Mouse (Mus musculus) stomach, postnatal 0 days (tissue): ENCODE results near the gene Kcna2. TPM values are rescaled to one million over a fixed set of nuclear protein-coding genes. Genes with fewer than 3 reads are reported as not detected.

ENCODE experiments used
- ATAC-seq: fragments of 200-750 bp; cut with Nextera tagmentation; 2 replicates; pipeline ENCODE4 v1.8.0; 2017; ENCODE audit not compliant: low FRiP score, low TSS enrichment
- DNase-seq: peaks from one replicate; pipeline ENCODE4 v3.0.0-alpha.2; 2016; ENCODE audit warnings: low spot score
- H3K27ac ChIP-seq: fragments of 300-500 bp; sonication (generic); replicated peaks from 2 replicates; pipeline ENCODE4 v1.5.1; 2014; ENCODE audit warnings: mild to moderate bottlenecking, control low read depth
- H3K27me3 ChIP-seq: fragments of 300-500 bp; sonication (generic); 2 replicates; pipeline ENCODE4 v1.6.1; 2014; ENCODE audit warnings: low read length; ENCODE audit not compliant: control insufficient read depth, insufficient read depth
- H3K36me3 ChIP-seq: fragments of 300-500 bp; sonication (generic); 2 replicates; pipeline ENCODE4 v1.6.1; 2014; ENCODE audit warnings: low read length, mixed read lengths; ENCODE audit not compliant: control insufficient read depth, insufficient read depth
- H3K4me1 ChIP-seq: fragments of 300-500 bp; sonication (generic); replicated peaks from 2 replicates; pipeline ENCODE4 v1.6.1; 2014; ENCODE audit warnings: antibody characterized with exemption; ENCODE audit not compliant: control insufficient read depth, insufficient read depth
- H3K4me2 ChIP-seq: fragments of 300-500 bp; sonication (generic); replicated peaks from 2 replicates; pipeline ENCODE4 v1.6.1; 2014; ENCODE audit warnings: low read depth, mild to moderate bottlenecking, control low read depth, moderate library complexity
- H3K4me3 ChIP-seq: fragments of 300-500 bp; sonication (generic); 2 replicates; pipeline ENCODE4 v1.5.1; 2014; ENCODE audit warnings: low read depth, low read length, control low read depth
- H3K9ac ChIP-seq: fragments of 300-500 bp; sonication (generic); 2 replicates; pipeline ENCODE4 v1.6.1; 2014; ENCODE audit warnings: mild to moderate bottlenecking, low read length, control low read depth, mixed read lengths
- H3K9me3 ChIP-seq: fragments of 300-500 bp; sonication (generic); 2 replicates; pipeline ENCODE4 v1.6.1; 2016; ENCODE audit warnings: low read length; ENCODE audit not compliant: control insufficient read depth
- CTCF ChIP-seq: IDR thresholded peaks from 2 replicates; pipeline ENCODE4 v1.5.1; 2016; ENCODE audit warnings: antibody characterized with exemption, low read depth, mild to moderate bottlenecking, moderate library complexity
- EP300 ChIP-seq: optimal IDR thresholded peaks from 2 replicates; pipeline ENCODE3; 2016; ENCODE audit warnings: antibody characterized with exemption
- WGBS: fragments of 180-500 bp; shearing (Covaris S2); extraction: QIAGEN DNeasy Blood & Tissue Kit; methylation state at CpG from one replicate; pipeline ENCODE4 v1.1.7; 2014; 5-methylcytosine and 5-hydroxymethylcytosine counted together
- polyA plus RNA-seq: library from polyadenylated mRNA; unstranded; fragments of >200 nt; fragmentation: Nextera tagmentation; extraction: Ambion mirVana; gene quantifications from 2 replicates; pipeline ENCODE4 v1.2.1, GENCODE M21; 2015

Gene Kcna2
- polyA plus RNA-seq, 1 experiment from 2014 or later = 0.13 TPM

GRCm38 (mm10) chr3:107084586-107084985 lies 16.4 kb upstream of the Kcna2 start:
- H3K9me3 ChIP-seq = no peaks in the 10 kb centered on the region
- H3K9ac ChIP-seq = no peak overlapping the region
- no peak overlapping the region for H3K4me2 ChIP-seq
- ATAC-seq = no peak
- H3K4me1 ChIP-seq = no peaks in the 10 kb centered on the region
- TF ChIP-seq EP300 (no peak), CTCF (no peak)
- no peaks in the 10 kb centered on the region for H3K36me3 ChIP-seq
- WGBS = 58% methylated on average over 3 of the region's 3 CpGs
- DNase-seq = no peak
- no peak overlapping the region for H3K4me3 ChIP-seq
- H3K27ac ChIP-seq = no peak overlapping the region
- H3K27me3 ChIP-seq = no peaks in the 10 kb centered on the region

- DNase-seq (no peak), ATAC-seq (no peak)
- Histone ChIP-seq H3K4me1 (no peaks in the 10 kb centered on the region), H3K36me3 (no peaks in the 10 kb centered on the region), H3K27me3 (no peaks in the 10 kb centered on the region), H3K4me3 (no peak overlapping the region), H3K9me3 (no peaks in the 10 kb centered on the region), H3K4me2 (no peak overlapping the region), H3K9ac (no peak overlapping the region), H3K27ac (no peak overlapping the region)
- no peak for TF ChIP-seq EP300
- TF ChIP-seq CTCF = no peak
- WGBS = 85% methylated on average over 4 of the region's 4 CpGs
Observed at GRCm38 (mm10) chr3:107087410-107087809, 13.5 kb upstream of the Kcna2 start.

GRCm38 (mm10) chr3:107088820-107089219 lies 12.1 kb upstream of the Kcna2 start:
- Histone ChIP-seq H3K27ac (no peak overlapping the region), H3K4me1 (no peaks in the 10 kb centered on the region), H3K27me3 (no peaks in the 10 kb centered on the region), H3K9ac (no peak overlapping the region), H3K4me2 (no peak overlapping the region), H3K4me3 (no peak overlapping the region), H3K9me3 (no peaks in the 10 kb centered on the region), H3K36me3 (no peaks in the 10 kb centered on the region)
- DNase-seq (no peak), ATAC-seq (no peak)
- TF ChIP-seq EP300 (no peak), CTCF (no peak)
- 80% methylated on average over 3 of the region's 3 CpGs for WGBS

GRCm38 (mm10) chr3:107089475-107089874 lies 11.5 kb upstream of the Kcna2 start:
- H3K4me3 ChIP-seq = no peak overlapping the region
- H3K4me2 ChIP-seq = no peak overlapping the region
- H3K9ac ChIP-seq = no peak overlapping the region
- ATAC-seq (no peak), DNase-seq (no peak)
- no peaks in the 10 kb centered on the region for H3K9me3 ChIP-seq
- WGBS = 70% methylated on average over 3 of the region's 3 CpGs
- H3K27ac ChIP-seq = no peak overlapping the region
- no peaks in the 10 kb centered on the region for H3K4me1 ChIP-seq
- H3K36me3 ChIP-seq = no peaks in the 10 kb centered on the region
- TF ChIP-seq CTCF (no peak), EP300 (no peak)
- no peaks in the 10 kb centered on the region for H3K27me3 ChIP-seq

GRCm38 (mm10) chr3:107090001-107090400 lies 10.9 kb upstream of the Kcna2 start:
- H3K27me3 ChIP-seq = no peaks in the 10 kb centered on the region
- no peaks in the 10 kb centered on the region for H3K4me1 ChIP-seq
- no peaks in the 10 kb centered on the region for H3K36me3 ChIP-seq
- H3K4me3 ChIP-seq = no peak overlapping the region
- TF ChIP-seq CTCF (no peak), EP300 (no peak)
- WGBS = 65% methylated on average over 7 of the region's 7 CpGs
- H3K9ac ChIP-seq = no peak overlapping the region
- H3K9me3 ChIP-seq = no peaks in the 10 kb centered on the region
- no peak overlapping the region for H3K27ac ChIP-seq
- ATAC-seq (no peak), DNase-seq (no peak)
- no peak overlapping the region for H3K4me2 ChIP-seq

GRCm38 (mm10) chr3:107090403-107091150 lies 10.4 kb upstream of the Kcna2 start:
- DNase-seq (no peak), ATAC-seq (no peak)
- no peak for TF ChIP-seq EP300
- no peak for TF ChIP-seq CTCF
- Histone ChIP-seq H3K27me3 (no peaks in the 10 kb centered on the region), H3K4me2 (no peak overlapping the region), H3K4me3 (no peak overlapping the region), H3K4me1 (no peaks in the 10 kb centered on the region), H3K27ac (no peak overlapping the region), H3K9me3 (no peaks in the 10 kb centered on the region), H3K9ac (no peak overlapping the region), H3K36me3 (no peaks in the 10 kb centered on the region)
- 63% methylated on average over 11 of the region's 11 CpGs for WGBS
